Mouse (Mus musculus): Measurements from ENCODE around the gene Hoxb4. TPM values are rescaled to one million over a fixed set of nuclear protein-coding genes. Genes with fewer than 3 reads are reported as not detected.

The Hoxb4 gene
- polyA plus RNA-seq, 1 experiment from 2014 or later = not detected

GRCm38 (mm10) chr11:96295092-96295835, 22.8 kb upstream of the Hoxb4 start:
- Histone ChIP-seq H3K27ac (no peak overlapping the region), H3K9ac (replicated peaks) (no peak overlapping the region), H3K36me3 (no peaks in the 10 kb centered on the region), H3K27me3 (peaks cover 98% of the 10 kb centered on the region), H3K4me2 (replicated peaks) (no peak overlapping the region), H3K9me3 (no peaks in the 10 kb centered on the region), H3K4me1 (replicated peaks) (0 out of 2 replicates have a peak, but pooled peaks cover 3% of the 10 kb centered on the region), H3K4me3 (replicated peaks) (no peak overlapping the region)
- no peak for ATAC-seq
- WGBS = under 1% methylated on average over 30 of the region's 30 CpGs

- Histone ChIP-seq H3K27me3 (peaks cover 100% of the 10 kb centered on the region), H3K27ac (no peak overlapping the region), H3K4me3 (replicated peaks) (no peak overlapping the region), H3K4me1 (replicated peaks) (0 out of 2 replicates have a peak, but pooled peaks cover 3% of the 10 kb centered on the region), H3K36me3 (no peaks in the 10 kb centered on the region), H3K9me3 (no peaks in the 10 kb centered on the region), H3K9ac (replicated peaks) (no peak overlapping the region), H3K4me2 (replicated peaks) (no peak overlapping the region)
- 2% methylated on average over 2 of the region's 2 CpGs for WGBS
- no peak for ATAC-seq
Observed at GRCm38 (mm10) chr11:96296997-96297396, 21.1 kb upstream of the Hoxb4 start.

DNA sequence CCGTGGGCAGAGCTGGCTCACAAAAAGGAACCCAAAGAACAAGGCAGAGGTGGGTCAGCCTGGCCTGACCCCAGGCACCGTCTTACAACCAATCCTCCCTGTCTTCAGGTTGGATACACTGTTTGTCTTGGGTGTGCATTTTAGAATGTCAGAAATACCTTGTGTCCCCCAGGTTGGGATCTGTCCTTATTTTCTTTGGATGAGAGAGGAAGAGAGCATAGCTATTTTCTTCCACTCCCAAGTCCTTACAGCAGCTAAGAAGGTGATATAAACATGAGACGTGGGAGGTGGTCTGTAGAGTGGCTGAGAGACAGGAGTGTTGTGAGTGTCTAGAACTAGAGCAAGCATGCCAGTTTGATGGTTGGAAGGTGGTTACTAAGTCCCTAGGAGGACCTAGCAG, 20.6 kb upstream of the Hoxb4 start:
- H3K36me3 ChIP-seq = no peaks in the 10 kb centered on the region
- no peaks in the 10 kb centered on the region for H3K9me3 ChIP-seq
- H3K27me3 ChIP-seq = peaks cover 100% of the 10 kb centered on the region
- 1% methylated on average over 3 of the region's 3 CpGs for WGBS
- 0 out of 2 replicates have a peak, but pooled peaks cover 3% of the 10 kb centered on the region for H3K4me1 ChIP-seq (replicated peaks)
- no peak overlapping the region for H3K4me3 ChIP-seq (replicated peaks)
- no peak overlapping the region for H3K4me2 ChIP-seq (replicated peaks)
- no peak for ATAC-seq
- no peak overlapping the region for H3K9ac ChIP-seq (replicated peaks)
- no peak overlapping the region for H3K27ac ChIP-seq

- Histone ChIP-seq H3K4me1 (replicated peaks) (0 out of 2 replicates have a peak, but pooled peaks cover 3% of the 10 kb centered on the region), H3K9ac (replicated peaks) (no peak overlapping the region), H3K27ac (no peak overlapping the region), H3K27me3 (peaks cover 100% of the 10 kb centered on the region), H3K4me2 (replicated peaks) (no peak overlapping the region), H3K9me3 (no peaks in the 10 kb centered on the region), H3K4me3 (replicated peaks) (no peak overlapping the region), H3K36me3 (no peaks in the 10 kb centered on the region)
- WGBS = 3% methylated on average over 11 of the region's 11 CpGs
- no peak for ATAC-seq
Observed at GRCm38 (mm10) chr11:96297968-96298635, 20.0 kb upstream of the Hoxb4 start.

DNA sequence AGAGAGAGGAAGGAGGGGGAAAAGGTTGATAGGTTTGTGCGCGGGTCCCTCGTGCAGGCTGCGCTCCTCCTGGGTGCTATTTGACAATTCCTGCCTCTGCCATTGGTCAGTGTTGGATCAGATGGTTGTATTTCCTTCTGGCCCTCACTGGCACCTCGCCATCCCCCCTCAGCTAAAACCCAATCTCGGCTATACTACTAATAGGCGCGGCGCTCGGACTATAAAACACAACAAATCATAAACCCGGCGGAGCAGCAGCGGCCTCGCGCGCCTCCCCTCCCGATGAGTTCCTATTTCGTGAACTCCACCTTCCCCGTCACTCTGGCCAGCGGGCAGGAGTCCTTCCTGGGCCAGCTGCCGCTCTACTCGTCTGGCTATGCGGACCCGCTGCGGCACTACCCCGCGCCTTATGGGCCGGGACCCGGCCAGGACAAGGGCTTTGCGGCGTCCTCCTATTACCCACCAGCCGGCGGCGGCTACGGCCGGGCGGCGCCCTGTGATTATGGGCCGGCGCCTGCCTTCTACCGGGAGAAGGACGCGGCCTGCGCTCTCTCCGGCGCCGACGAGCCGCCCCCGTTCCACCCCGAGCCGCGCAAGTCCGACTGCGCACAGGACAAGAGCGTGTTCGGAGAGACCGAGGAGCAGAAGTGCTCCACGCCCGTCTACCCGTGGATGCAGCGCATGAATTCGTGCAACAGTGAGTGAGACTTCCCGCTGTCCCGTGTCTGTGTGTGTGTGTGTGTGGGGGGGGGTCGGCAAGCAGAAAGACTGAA, 19.0 kb upstream of the Hoxb4 start:
- WGBS = under 1% methylated on average over 66 of the region's 66 CpGs
- Histone ChIP-seq H3K4me2 (replicated peaks) (no peak overlapping the region), H3K4me1 (replicated peaks) (peaks cover 3% of the 10 kb centered on the region; the same call in 1 of the 2 replicates), H3K9me3 (no peaks in the 10 kb centered on the region), H3K27me3 (peaks cover 100% of the 10 kb centered on the region), H3K4me3 (replicated peaks) (no peak overlapping the region), H3K27ac (no peak overlapping the region), H3K9ac (replicated peaks) (no peak overlapping the region), H3K36me3 (no peaks in the 10 kb centered on the region)
- ATAC-seq = no peak

- H3K4me3 ChIP-seq (replicated peaks) = no peak overlapping the region
- peaks cover 100% of the 10 kb centered on the region for H3K27me3 ChIP-seq
- H3K9ac ChIP-seq (replicated peaks) = no peak overlapping the region
- no peak overlapping the region for H3K4me2 ChIP-seq (replicated peaks)
- H3K27ac ChIP-seq = no peak overlapping the region
- H3K9me3 ChIP-seq = no peaks in the 10 kb centered on the region
- H3K4me1 ChIP-seq (replicated peaks) = peaks cover 3% of the 10 kb centered on the region; the same call in 1 of the 2 replicates
- no peaks in the 10 kb centered on the region for H3K36me3 ChIP-seq
- ATAC-seq = no peak
- under 1% methylated on average over 9 of the region's 9 CpGs for WGBS
Observed at GRCm38 (mm10) chr11:96299781-96300180, 18.3 kb upstream of the Hoxb4 start.

DNA sequence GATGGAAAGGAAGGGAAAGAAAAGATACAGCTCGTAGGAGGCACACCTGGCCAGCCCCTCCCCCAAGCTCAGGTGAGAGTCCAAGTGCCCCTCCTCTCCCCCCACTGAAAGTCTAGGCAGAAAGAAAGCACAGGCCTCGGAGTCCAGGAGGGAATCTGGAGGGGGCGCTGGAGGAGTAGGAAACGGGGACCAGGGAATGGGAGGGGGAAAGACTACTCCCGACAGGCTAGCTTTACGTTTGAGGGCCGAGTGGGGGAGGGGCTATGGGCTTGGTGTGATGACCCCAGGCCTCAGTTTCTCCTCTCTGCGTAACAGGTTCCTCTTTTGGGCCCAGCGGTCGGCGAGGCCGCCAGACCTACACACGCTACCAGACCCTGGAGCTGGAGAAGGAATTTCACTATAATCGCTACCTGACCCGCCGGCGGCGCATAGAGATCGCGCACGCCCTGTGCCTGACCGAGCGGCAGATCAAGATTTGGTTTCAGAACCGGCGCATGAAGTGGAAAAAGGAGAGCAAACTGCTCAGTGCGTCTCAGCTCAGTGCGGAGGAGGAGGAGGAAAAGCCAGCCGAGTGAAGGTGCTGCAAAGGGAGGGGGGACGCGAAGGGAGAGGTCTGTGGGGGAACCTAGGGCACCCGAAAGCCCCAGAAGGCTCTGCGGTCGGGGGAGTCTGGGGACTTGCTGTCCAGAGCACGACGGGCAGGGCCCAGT, 17.6 kb upstream of the Hoxb4 start:
- no peak overlapping the region for H3K4me3 ChIP-seq (replicated peaks)

GRCm38 (mm10) chr11:96301064-96301431, 17.0 kb upstream of the Hoxb4 start:
- no peak overlapping the region for H3K4me3 ChIP-seq (replicated peaks)
- 3% methylated on average over 10 of the region's 10 CpGs for WGBS
- H3K9ac ChIP-seq (replicated peaks) = no peak overlapping the region
- peaks cover 3% of the 10 kb centered on the region; the same call in 1 of the 2 replicates for H3K4me1 ChIP-seq (replicated peaks)
- H3K36me3 ChIP-seq = no peaks in the 10 kb centered on the region
- peaks cover 100% of the 10 kb centered on the region for H3K27me3 ChIP-seq
- ATAC-seq = no peak
- no peak overlapping the region for H3K4me2 ChIP-seq (replicated peaks)
- no peaks in the 10 kb centered on the region for H3K9me3 ChIP-seq
- H3K27ac ChIP-seq = no peak overlapping the region

More for the DNA sequence above, 17.6 kb upstream of the Hoxb4 start:
- Histone ChIP-seq H3K4me2 (replicated peaks) (no peak overlapping the region), H3K9ac (replicated peaks) (no peak overlapping the region), H3K27me3 (peaks cover 100% of the 10 kb centered on the region), H3K9me3 (no peaks in the 10 kb centered on the region), H3K27ac (no peak overlapping the region), H3K36me3 (no peaks in the 10 kb centered on the region), H3K4me1 (replicated peaks) (peaks cover 3% of the 10 kb centered on the region; the same call in 1 of the 2 replicates)
- no peak for ATAC-seq
- WGBS = under 1% methylated on average over 35 of the region's 35 CpGs

DNA sequence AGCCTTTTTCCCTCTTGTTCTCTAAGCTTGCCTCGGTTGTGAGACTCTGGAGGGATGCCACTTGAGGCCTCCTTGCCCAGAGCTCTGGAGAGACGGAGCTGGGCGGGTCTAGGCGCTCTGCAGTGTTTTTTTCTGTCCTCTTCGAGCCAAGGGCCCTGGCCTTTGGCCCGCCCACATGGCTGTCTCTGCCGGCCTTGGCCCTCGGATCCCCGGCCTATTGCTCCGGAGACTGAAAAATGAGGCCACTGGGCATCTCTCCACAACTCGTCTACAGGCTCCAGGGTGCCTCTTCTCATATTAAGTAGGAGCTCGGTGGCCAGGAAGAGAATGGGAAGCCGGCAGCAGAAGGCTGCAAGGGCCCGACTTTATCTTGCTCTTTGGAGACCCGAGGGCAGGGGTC, 16.2 kb upstream of the Hoxb4 start:
- no peak overlapping the region for H3K4me2 ChIP-seq (replicated peaks)
- peaks cover 100% of the 10 kb centered on the region for H3K27me3 ChIP-seq
- no peak overlapping the region for H3K4me3 ChIP-seq (replicated peaks)
- H3K27ac ChIP-seq = no peak overlapping the region
- H3K9ac ChIP-seq (replicated peaks) = no peak overlapping the region
- H3K36me3 ChIP-seq = no peaks in the 10 kb centered on the region
- 1% methylated on average over 15 of the region's 15 CpGs for WGBS
- ATAC-seq = no peak
- H3K9me3 ChIP-seq = no peaks in the 10 kb centered on the region
- peaks cover 3% of the 10 kb centered on the region; the same call in 1 of the 2 replicates for H3K4me1 ChIP-seq (replicated peaks)

DNA sequence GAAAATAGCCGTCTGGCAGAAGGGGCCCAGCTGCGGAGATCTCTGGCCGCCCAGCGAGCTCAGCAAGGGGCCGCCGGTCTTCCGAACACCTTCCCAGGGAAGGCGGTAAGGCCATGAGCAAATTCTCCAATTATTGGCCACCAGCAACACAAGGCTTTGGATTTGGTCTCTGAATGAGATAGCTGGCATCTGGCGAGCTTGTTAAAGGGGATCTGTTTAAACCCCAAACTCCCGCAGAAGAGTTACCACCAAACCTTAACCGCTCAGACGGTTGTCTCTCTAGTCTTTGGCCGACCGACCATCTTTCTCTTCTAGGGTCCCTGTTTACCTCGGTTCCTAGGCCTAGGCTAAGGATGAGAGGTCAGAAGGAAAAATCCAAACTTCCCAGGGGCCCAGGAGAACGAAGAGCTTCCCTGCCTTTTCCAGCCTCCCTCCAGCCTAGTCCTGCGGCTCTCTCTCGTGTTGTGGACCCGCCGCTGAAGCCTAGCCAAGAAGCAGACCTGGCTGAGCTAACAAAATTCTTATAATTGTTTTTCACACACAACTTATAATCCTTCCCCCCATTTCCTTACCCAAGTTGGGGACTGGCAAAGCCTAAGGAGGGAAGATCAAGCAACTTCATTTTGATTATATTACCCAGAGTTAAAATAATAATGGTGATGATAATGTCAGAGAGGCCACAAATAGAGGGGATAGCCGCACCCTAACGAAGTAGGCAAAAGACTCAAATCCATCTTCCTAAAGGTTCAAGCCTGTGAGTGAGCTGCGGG, 15.5 kb upstream of the Hoxb4 start:
- H3K9me3 ChIP-seq = no peaks in the 10 kb centered on the region
- H3K27me3 ChIP-seq = peaks cover 100% of the 10 kb centered on the region
- peaks cover 3% of the 10 kb centered on the region; the same call in 1 of the 2 replicates for H3K4me1 ChIP-seq (replicated peaks)
- no peak for ATAC-seq
- no peaks in the 10 kb centered on the region for H3K36me3 ChIP-seq
- WGBS = 2% methylated on average over 23 of the region's 23 CpGs
- no peak overlapping the region for H3K27ac ChIP-seq
- no peak overlapping the region for H3K4me2 ChIP-seq (replicated peaks)
- H3K4me3 ChIP-seq (replicated peaks) = no peak overlapping the region
- H3K9ac ChIP-seq (replicated peaks) = no peak overlapping the region

Data from midbrain, embryonic 13.5 days (tissue).